Mouse (Mus musculus) thymus, postnatal 14 days (tissue): ENCODE data around the gene Adgrf2.

Experiments
- DNase-seq: peaks from one replicate; pipeline ENCODE4 v3.0.0; 2021

Adgrf2 gene

DNA sequence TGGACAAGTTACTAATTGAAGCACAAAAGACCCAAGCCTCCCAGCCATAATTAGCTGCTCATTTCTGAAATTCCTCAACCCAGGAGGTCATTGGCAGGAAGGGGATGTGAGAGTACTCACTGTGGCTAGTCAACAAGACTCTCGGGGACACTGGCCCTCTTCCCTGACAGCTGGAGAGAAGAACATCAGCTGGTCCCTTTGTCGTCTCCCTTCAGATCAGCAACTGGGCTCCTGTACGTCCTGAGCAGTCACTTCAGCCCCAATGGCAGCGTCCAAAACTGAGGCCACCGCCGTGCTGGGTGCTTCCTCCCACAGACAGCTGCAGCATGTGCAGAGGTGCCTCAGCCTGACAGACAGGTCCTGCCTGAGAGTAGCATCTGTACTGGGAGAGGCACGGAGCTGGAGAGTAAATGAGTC lies at the start of gene Adgrf2:
TSS of gene Adgrf2 (minus strand) at position 379 of the 417 bp plus-strand sequence.
- DNase-seq = no peak

- no peak for DNase-seq
Measured at GRCm38 (mm10) chr17:42790787-42791186, 48.8 kb upstream of the Adgrf2 start.

DNA sequence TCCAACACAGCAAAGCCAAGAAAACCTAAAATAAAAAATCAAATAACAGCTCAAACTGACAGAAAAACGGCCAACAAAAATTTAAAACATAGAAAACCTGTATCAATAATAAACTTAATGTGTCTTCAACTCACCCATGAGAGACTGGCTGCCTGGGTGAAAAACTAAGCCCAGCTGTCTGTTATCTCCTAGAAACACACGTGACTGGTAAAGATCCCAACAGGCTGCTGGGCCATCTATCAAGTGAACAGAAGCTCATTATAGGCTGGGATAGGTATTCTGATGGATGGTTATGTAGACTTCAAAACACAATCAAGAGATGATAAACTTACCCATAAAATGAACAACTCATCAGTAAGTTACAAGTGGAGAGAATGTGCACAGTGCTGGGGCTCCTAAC lies 47.7 kb upstream of the Adgrf2 start:
- no peak for DNase-seq

- DNase-seq = no peak
Measured at GRCm38 (mm10) chr17:42788686-42789453, 46.9 kb upstream of the Adgrf2 start.

- peak; percentile 55 for DNase-seq
Measured at GRCm38 (mm10) chr17:42782156-42782757, 40.3 kb upstream of the Adgrf2 start.

GRCm38 (mm10) chr17:42753791-42754190 lies 11.8 kb upstream of the Adgrf2 start:
- DNase-seq = no peak

GRCm38 (mm10) chr17:42752173-42752572 lies 10.2 kb upstream of the Adgrf2 start:
- DNase-seq = no peak

DNA sequence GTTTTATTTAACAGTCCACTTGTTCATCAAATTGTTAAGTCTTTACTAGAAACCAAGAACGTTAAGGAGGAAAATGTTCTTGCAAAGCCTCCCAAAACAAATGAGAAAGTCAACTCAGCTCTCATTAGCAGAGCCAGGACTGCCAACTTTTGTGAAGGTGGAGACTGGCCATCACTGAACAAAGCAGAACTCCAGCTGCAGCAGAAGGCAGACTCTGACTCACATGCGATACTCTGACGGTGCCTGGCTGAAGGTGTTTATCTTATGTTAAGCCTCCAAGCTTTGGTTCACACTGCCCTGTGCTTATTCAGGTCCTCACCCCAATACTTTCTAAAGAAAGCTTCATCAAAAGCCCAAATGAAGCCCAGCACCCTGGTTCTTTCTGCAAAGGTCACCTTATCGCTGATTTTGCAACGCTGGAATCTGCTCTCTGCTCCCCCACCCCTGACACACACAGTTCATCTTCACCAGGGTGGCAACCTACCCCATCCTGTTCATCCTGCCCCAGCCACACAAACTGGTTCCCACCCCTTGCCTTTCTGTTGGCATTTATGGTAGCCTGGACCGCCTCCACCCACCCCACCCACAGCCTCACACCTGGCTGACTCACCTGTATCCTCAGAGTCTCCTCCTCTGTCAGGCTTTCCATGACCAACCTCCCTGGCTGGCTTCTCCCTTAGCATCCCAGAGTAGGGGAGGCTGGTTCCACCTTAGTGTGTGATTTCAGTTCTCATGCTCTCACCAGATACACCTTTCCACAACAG lies 3.9 kb upstream of the Adgrf2 start:
- no peak for DNase-seq

DNA sequence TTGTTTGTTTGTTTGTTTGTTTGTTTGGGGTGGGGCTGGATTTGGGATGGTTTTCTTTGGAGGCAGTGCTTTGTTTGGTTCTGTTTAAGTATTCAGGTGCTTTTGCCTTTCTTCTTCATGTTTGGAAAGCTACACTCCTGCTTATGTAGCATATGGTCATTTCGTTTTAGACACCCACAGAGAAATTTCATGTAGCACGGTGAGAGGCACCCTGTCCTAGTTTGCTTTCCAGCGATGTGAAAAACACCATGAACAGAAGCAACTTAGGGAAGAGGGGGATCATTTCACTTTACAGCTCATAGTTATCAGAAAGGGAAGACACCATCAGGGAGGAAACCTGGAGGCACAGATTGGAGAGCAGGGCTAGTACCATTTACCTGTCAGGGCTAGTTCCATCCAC lies 844 bp upstream of the Adgrf2 start:
- DNase-seq = no peak

DNA sequence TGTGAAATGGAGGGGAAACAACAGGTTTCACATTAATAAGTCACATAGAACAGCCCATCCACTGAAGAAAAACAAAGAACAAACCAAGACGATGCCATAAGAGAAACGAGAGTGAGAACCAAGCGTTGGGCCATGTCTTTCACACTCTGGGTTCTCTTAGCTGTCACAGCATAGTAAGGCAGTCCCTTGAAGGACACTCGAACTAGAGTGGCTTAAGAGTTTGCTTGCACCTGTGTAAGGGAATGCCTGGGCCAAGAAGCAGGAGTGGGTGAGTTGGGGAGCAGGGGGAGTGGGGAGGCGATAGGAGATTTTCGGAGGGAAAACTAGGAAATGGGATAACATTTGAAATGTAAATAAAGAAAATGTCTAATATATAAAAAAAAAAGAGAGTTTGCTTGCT lies 3.2 kb downstream of the Adgrf2 start:
- no peak for DNase-seq

- no peak for DNase-seq
Measured at GRCm38 (mm10) chr17:42717161-42717560, 24.8 kb downstream of the Adgrf2 start.

DNA sequence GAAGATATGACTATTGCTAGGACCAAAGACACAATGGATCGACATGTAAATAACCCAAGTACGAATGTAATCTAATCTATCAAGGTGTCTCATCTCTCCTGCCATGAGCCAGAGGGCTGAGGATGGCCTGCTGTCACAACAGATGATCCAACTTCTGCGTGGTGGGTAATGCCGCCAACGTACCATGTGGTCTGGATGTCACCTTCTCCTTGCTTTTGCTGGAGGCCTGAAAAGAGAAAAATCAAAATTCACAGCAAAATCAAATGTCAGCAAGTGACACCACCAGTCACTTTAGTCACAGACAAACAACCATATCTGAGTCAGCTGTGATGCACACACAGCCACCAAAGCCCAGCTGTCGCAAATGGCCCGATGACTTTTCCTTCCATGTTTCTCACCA lies 27.0 kb downstream of the Adgrf2 start:
- no peak for DNase-seq

- no peak for DNase-seq
Measured at GRCm38 (mm10) chr17:42710717-42711116, 31.3 kb downstream of the Adgrf2 start.

GRCm38 (mm10) chr17:42705611-42706010 lies 36.4 kb downstream of the Adgrf2 start:
- DNase-seq = no peak

- no peak for DNase-seq
Measured at GRCm38 (mm10) chr17:42702198-42702597, 39.8 kb downstream of the Adgrf2 start.

DNA sequence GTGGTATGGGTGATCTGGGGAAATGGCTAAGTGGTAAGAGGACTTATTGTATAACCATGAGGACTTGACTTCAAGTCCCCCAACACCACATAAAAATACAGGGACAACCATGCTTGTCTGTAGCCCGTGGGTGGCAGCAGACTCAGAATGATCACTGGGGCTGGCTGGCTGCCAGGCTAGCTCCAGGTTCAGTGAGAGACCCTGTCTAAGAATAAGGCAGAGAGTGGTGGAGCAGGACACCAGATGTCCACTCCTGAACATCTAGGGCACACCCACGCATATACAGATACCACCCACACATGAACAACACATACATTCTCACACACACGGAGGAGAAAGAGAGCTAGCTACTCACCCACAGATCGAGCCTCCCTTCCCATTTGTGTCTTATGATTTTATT lies 47.2 kb downstream of the Adgrf2 start:
- DNase-seq = no peak

- DNase-seq = no peak
Measured at GRCm38 (mm10) chr17:42692136-42692535, 49.8 kb downstream of the Adgrf2 start, which contains the start of gene Adgrf4. Gene Adgrf4, minus strand, starts transcription at chr17:42692284.

GRCm38 (mm10) chr17:42690531-42690930 lies 51.4 kb downstream of the Adgrf2 start:
- DNase-seq = no peak
